Mouse (Mus musculus) mouse trophoblast stem cell (cell line): ENCODE data around the gene Zfp108.

Experiments
- in situ Hi-C, 2 experiments: fragments of 300-500 bp; cut with MseI, MboI; formaldehyde crosslinking; loops; 2 replicates in 1 of 2; 3 replicates in 1 of 2; pipeline ENCODE4 v1.15.1; 2025

The Zfp108 gene

DNA sequence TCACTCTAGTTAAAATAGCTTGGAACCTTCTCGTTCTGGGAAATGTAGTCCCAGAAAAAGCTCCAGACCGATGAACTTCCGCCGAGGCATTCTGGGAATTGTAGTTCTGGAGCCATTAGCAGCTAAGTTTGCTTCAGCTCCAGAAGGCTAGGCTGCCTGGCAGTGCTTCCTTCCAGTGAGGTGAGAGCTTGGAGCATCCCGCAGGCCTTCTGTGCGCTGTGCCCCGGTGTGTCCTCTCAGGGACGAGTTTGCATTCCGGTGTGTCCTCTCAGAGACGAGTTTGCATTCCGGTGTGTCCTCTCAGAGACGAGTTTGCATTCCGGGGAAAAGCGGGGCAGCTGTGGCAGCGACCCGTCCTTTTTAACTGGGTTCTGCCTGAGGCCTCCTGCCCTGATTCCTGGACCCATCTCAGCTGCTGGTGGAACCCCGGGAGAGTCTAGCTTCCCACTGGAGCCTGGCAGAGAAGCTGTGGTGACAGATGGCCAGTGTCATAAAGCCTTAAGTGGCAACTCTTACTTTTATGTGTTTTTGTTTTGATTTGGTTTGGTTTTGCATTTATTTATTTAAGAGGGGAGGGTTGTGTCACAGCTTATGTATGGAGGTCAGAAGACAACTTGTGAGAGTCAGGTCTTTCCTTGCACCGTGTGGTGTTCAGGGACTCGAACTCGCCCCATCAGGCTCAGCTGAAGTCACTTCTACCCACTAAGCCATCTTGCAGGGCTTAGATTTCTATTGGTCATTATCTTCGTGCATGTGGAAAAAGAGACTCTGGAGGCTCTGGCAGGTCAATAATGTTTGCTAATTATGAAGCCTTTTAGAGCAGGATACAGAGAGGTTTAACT lies at the start of gene Zfp108:
Zfp108 (plus strand) TSS at position 162 of the 842 bp plus-strand sequence.
- in situ Hi-C loops: no loop called here

DNA sequence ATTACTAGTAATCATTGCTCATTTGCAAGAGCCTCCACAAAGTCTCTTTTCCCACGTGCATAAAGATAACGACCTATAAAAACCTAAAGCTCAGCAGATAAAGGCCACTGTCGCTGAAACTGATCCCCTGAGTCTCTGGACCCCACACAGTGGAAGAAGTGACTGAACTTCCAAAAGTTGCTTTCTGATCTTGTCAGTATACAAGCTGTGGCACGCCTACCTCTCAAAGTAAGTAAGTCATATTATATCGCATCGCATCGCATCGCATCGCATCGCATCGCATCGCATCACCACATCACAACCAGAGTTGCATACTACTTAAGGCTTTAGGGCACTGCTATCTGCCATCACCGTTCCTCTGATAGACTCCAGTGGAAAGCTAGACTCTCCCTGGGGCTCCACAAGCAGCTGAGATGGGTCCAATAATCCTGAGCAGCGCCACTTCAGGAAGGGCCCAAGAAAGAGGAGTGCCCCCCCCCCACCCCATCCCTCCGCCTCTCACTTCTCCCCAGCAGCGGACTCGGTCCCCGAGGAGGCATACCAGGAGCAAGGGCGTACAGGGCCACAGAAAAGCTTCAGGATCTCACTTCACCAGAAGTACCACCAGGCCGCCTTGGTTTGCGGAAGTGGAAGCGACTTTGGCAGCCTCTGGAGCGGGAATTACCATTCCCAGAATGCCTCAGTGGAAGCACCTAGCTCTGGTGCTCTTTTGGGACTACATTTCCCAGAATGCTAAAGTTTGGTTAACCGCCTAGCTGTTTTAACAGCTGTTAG lies 46.9 kb upstream of the Zfp108 start:
- in situ Hi-C loops: loop anchor here in 1 of 2 experiments (10.0 kb wide), 1 partner anchor 63 kb away; no protein-coding TSS in a partner anchor

DNA sequence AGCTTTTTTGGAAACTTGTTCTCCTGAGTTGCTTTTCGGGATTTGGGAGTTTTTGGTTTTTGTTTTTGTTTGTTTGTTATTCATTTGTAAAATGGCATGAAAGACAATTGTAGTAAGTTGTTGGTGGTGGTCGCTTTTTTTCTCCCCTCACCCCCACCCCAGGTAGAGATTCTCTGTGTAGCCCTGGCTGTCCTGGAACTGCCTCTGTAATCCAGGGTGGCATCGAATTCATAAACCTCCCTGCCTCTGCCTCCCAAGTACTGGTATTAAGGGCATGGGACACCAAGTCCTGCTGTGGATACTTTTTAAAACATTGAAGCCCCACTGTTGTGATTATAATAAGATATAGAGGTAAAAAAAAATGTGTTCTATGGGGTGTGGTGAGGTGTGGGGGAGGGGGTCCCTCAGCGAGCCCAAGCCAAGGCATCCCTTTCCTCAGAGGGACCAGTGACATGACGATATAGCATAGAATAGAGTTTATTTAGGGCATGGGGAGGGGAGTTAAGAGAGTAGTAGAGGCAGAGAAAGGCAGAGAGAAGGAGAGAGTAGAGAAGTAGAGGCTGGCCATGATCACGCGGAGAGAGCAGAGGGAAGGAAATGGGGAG lies 46.2 kb upstream of the Zfp108 start:
- in situ Hi-C loops: loop anchor here in 1 of 2 experiments (10.0 kb wide), 1 partner anchor 64 kb away; no protein-coding TSS in a partner anchor

- in situ Hi-C loops: no loop called here
Observed at GRCm38 (mm10) chr7:24210296-24210695, 44.3 kb upstream of the Zfp108 start.

GRCm38 (mm10) chr7:24211343-24211742 lies 43.3 kb upstream of the Zfp108 start, which contains the start of gene Zfp111:
Gene Zfp111, minus strand, starts transcription at chr7:24211443.
- in situ Hi-C loops: no loop called here

- in situ Hi-C loops: no loop called here
Observed at GRCm38 (mm10) chr7:24237040-24237791, 17.4 kb upstream of the Zfp108 start, which contains the start of gene Zfp109. Gene Zfp109, minus strand, starts transcription at chr7:24237560.

DNA sequence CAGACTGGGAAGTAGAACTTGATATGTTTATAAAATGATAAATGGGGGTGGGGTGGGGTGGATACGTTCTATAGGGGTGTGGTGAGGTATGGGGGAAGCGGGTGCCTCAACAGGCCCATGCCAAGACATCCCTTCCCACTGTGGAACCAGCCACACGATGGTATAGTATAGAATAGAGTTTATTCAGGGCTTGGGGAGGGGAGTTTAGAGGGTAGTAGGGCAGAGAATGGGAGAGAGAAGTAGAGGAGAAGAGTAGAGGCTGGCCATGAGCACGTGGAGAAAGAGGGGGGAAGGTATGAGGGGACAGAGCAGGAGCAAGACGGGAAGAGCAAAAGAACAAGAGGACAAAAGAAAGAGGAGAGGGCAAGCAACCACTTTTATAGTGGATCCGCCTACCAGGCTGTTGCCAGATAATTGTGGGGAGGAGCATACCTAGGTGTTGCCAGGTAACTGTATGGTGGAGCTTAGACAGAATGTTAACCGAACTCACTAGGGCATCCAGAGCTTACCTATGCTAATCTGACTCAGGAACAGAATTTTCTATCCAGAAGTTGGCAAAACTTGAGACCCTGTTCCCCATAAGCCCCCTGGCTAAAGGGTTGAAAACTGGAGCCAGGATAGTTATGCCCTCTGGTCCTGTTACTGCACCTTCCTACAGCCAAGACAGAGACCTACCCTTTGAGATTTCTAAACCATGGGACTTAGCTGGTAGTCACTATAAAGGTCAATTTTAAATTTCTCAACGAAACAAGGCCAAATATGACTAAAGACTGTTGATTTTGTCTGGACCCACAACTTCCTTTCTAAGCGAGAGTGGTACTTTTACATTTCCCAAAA lies 597 bp upstream of the Zfp108 start:
- in situ Hi-C loops: no loop called here

DNA sequence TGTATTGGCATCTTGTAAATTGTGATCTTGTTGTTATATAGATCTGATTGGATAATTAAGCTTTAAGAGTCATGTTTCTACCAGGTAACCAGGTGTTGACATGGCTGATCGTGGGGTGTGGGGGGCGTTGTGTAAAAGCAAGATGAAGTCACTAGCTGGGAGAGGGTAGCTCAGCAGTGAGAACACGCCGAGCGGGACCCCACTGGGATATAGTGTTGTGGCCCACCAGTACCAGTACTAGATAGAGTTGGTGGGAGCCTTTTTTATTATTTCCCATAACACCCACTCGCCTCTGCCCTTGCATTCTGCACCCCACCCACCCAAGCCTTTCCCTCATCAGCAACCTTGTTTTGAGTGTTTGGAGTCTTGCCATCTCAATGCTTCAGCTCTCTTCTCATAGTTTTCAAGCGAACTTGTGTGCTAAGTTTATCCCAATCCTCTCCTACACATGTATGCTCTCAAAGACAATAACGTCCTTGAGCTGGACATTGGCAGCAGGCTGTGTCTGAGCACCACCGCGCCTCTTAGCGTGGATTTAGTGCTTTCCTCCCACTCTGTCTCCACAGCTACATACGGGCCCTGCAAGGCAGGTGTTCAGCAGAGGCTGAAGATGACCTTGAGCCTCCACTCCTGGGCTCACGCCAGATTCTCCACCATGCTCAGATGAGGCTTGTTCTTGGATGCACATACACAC lies 4.9 kb downstream of the Zfp108 start:
- in situ Hi-C loops: no loop called here

DNA sequence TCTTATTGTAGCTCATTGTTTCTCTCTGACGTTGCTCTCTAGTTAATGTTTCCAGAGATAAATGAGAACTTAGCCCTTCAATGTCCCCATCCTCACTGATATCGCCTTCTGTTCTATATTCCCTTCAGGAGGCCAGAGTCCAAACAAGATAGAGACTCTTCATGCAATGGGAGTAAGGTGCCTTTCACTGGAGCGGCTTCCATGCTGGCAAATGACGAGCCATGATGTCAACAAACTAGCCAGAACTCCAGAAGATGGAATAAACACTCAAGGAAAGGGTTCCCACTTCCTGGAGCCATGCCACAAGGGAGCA lies 5.4 kb downstream of the Zfp108 start:
- in situ Hi-C loops: no loop called here

GRCm38 (mm10) chr7:24268176-24269155 lies 13.9 kb downstream of the Zfp108 start:
- in situ Hi-C loops: no loop called here

DNA sequence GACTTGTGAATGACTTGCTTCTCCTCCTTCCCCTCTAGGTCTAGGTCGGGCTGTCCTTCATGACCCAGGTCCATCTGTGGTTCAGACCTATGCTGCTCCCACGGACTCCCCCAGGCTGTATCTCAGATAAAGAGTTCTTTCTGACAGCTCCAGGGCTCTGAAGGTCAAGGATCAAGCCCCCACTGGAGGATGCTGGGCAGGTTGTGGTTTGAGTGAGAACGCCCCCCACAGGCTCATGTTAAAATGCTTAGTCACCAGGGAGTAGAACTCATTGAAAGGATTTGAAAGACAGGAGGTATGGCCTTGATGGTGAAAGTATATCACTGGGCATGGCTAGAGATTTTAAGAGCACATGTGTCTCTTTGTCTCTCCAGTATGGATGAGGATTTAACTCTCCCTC lies 14.7 kb downstream of the Zfp108 start:
- in situ Hi-C loops: no loop called here

GRCm38 (mm10) chr7:24269667-24270287 lies 15.2 kb downstream of the Zfp108 start:
- in situ Hi-C loops: no loop called here

GRCm38 (mm10) chr7:24270288-24270672 lies 15.7 kb downstream of the Zfp108 start, which contains the start of gene Zfp93:
Gene Zfp93, plus strand, starts transcription at chr7:24270420.
- in situ Hi-C loops: no loop called here

- in situ Hi-C loops: no loop called here
Observed at GRCm38 (mm10) chr7:24271191-24271590, 16.6 kb downstream of the Zfp108 start.

GRCm38 (mm10) chr7:24274456-24274855 lies 19.9 kb downstream of the Zfp108 start:
- in situ Hi-C loops: no loop called here

DNA sequence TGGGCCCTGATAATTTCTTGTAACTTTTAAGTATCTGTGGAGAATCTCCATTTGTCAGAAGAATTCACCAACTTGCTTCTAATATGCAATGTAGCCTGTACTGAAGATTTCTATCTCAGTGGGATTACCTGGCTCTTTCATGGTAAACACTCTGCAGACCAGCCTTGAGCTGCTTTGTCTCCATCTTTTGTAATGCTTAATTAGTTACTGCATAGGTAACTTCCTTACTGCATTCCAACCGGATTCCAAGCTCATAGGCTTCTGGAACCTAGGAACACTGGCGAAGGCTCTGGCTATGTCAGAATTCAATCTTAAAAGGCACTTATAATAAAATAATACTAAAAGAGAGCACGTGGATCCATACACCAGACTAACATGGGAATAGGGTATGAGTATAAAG lies 24.2 kb downstream of the Zfp108 start:
- in situ Hi-C loops: loop anchor here (25.0 kb wide), 1 partner anchor 316 kb away; the partner anchor contains the start of genes Vmn1r180 (in 2 of the 2) and Vmn1r181 (in 2 of the 2)

- in situ Hi-C loops: loop anchor here (5.0 to 25.0 kb wide), 2 partner anchors 123 to 318 kb away; partner anchors contain the start of genes Vmn1r180 (in 2 of the 2) and Vmn1r181 (in 2 of the 2)
Observed at GRCm38 (mm10) chr7:24280031-24280857, 25.6 kb downstream of the Zfp108 start.
